Mouse (Mus musculus) effector memory CD4-positive, alpha-beta T cell, adult 7 months (primary cell): ENCODE data around the gene Akap5. TPM values are rescaled to one million over a fixed set of nuclear protein-coding genes. Genes with fewer than 3 reads are reported as not detected.

ENCODE experiments used
- polyA plus RNA-seq: library from polyadenylated mRNA; unstranded; fragments of 100-300 nt; shearing (Covaris generic); gene quantifications from one replicate; pipeline ENCODE4 v1.2.1, GENCODE M21; 2017

Akap5 gene
- 1.3 TPM for polyA plus RNA-seq

GRCm38 (mm10) chr12:76324679-76325431 is at the start of gene Akap5:
Gene Akap5 (plus strand): TSS chr12:76324891.

DNA sequence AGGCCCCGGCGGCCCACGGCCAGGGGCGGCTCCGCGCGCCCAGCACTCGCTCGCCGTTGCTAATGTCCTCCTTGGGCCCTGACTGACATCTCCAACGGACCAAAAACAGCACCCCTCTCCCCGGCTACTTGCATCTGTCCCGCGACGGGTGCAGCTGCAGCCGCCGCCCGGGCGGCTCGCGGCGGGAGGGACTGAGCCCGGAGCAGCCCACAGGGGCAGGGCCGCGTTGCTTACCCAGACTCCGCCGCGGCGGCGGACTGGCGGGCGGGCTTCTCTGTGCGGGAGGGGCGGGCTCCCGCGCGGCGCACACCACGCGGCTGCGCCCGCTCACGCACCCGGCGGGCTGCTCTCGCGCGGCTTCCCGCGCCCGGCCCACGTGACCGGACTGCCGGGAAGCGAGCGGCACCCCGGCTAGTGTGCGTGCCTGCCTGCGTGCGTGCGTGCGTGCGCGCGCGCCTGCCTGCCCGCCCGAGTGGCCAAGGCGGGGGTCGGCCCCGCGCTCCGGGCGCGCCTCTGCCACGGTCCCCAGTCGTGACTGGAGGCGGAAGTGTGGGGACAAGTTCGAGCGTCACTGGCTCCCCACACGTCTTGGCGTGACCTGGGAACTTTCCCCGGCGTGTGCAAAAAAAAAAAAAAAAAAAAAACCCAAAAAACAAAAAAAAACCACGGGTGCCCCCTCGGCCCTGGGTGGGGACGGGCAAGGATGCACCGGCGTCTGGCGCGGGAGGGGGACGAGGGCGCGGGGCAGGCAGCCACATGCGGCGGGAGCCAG is 44.7 kb downstream of the Akap5 start, which contains the start of gene Zbtb25:
TSS of gene Zbtb25 (minus strand) at position 397 of the 772 bp plus-strand sequence.

DNA sequence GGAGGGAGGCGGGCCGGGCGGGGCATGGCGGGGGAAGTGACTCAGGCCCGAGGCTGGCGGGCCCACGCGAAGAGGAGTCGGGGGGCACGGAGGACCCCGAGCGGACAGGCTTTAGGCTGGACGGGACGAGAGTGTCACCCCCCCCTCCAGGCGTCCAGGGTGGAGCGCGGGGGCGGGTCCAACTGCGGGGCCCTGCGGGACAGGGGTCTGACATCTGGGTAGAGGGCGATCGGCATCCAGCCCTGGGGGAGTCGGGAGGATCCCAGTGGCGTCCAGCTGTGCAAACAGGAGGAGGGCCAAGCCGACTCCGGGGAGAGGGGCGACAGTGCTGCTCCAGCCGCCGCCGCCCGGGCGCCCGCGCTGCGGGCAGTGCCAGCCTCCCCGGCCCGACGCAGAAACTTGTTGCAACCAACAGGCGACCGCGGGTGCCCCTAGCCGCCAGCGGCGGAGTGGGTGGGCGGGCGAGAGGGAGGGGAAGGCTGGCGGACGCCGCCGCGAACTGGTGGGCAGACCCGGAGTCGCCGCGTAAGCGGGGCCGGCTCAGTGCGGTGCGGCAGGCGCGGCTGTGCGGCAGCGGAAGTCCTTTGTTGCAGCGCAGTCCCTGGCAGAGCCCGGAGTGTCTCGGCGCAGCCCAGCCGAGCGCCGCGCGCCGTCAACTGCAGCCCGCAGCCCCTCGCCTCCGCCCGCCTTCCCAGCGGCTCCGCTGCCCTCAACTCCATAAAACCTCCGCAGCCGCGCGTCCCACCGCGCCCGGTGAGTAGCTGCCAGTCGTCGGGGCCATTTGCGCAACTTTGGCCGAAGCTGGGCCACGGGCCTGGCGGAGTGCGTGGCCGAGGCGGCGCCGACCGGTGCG is 45.5 kb downstream of the Akap5 start, which contains the start of gene Zbtb1:
TSS of gene Zbtb1 (plus strand) at position 289 of the 853 bp plus-strand sequence.

Other genes starting within 250 kb of the Akap5 start
- 0.16 TPM for gene Esr2, start 147.6 kb upstream of the Akap5 start, polyA plus RNA-seq
- not detected for gene Tex21, start 78.1 kb upstream of the Akap5 start, polyA plus RNA-seq
- gene Mthfd1, start 69.6 kb upstream of the Akap5 start, polyA plus RNA-seq: 36.4 TPM
- gene Zbtb25, start 44.7 kb downstream of the Akap5 start, polyA plus RNA-seq: 188 TPM
- 37.1 TPM for gene Zbtb1, start 45.4 kb downstream of the Akap5 start, polyA plus RNA-seq
- 9.6 TPM for gene Hspa2, start 79.3 kb downstream of the Akap5 start, polyA plus RNA-seq
- not detected for gene Ppp1r36, start 92.6 kb downstream of the Akap5 start, polyA plus RNA-seq
- gene Plekhg3, start 206.0 kb downstream of the Akap5 start, polyA plus RNA-seq: 4.2 TPM